Mouse (Mus musculus): ENCODE results near the gene Hoxd3. TPM values are rescaled to one million over a fixed set of nuclear protein-coding genes. Genes with fewer than 3 reads are reported as not detected.

The Hoxd3 gene
- total and polyA plus RNA-seq, 3 experiments = not detected

DNA sequence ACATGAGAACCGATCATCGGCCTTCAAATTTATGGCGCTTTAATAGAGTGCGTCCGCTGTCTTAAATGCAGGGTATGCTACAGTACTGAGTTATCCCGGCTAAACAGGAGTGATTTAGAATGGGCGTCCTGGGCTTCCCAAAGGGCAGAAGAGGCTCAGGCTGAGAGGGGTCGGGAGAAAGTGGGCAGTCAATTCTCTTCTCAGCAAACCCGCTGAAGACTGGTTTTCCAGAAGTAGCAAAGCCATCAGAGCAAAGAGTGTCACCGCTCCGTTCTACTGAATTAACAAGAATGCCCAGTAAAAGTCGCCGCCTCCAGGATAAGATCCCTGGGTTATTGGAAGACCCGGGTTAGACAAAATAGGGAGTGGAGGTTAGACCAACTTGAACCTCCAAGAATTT lies 28.1 kb downstream of the Hoxd3 start:
- Histone ChIP-seq H3K4me1 (ENCODE audit: control insufficient read depth in 1 of 2, insufficient read depth in 2 of 2, low read length in 2 of 2) (no peaks in the 10 kb centered on the region), H3K79me2 (ENCODE audit: control insufficient read depth, insufficient read depth, low read length, poor library complexity) (no peaks in the 10 kb centered on the region), H3K36me3 (ENCODE audit: control insufficient read depth in 1 of 2, insufficient read depth in 2 of 2, low read length in 2 of 2) (no peaks in the 10 kb centered on the region), H3K27me3 (ENCODE audit: control insufficient read depth in 1 of 2, insufficient read depth in 2 of 2, low read length in 2 of 2) (peaks cover 0 to 2% of the 10 kb centered on the region in 2 experiments; a peak in 3 of 4 replicates), H3K4me3 (ENCODE audit: control insufficient read depth in 1 of 2, insufficient read depth in 1 of 2, low read depth in 2 of 2, low read length in 2 of 2) (no peak overlapping the region), H3K9ac (ENCODE audit: control insufficient read depth, low read depth, low read length, poor library complexity, severe bottlenecking) (no peak overlapping the region), H3K27ac (ENCODE audit: control insufficient read depth, low read depth, low read length) (no peak overlapping the region), H3K9me3 (replicated peaks; ENCODE audit: insufficient read depth, low read length) (no peaks in the 10 kb centered on the region)
- no peak for DNase-seq (ENCODE audit: low read depth, low spot score)
- TF ChIP-seq ELF1 (IDR thresholded peaks at IDR 0.05; ENCODE audit: low read depth, low read length) (no peak), TCF12 (IDR thresholded peaks at IDR 0.05; ENCODE audit: low read depth, low read length) (no peak), KAT2A (conservative IDR thresholded peaks at IDR 0.05; ENCODE audit: low read depth, low read length) (no peak), MXI1 (IDR thresholded peaks at IDR 0.05; ENCODE audit: low read depth, low read length) (no peak), USF1 (IDR thresholded peaks at IDR 0.05; ENCODE audit: low read depth, low read length) (no peak), ZMIZ1 (IDR thresholded peaks at IDR 0.05; ENCODE audit: low read depth, low read length) (no peak), MYB (IDR thresholded peaks at IDR 0.05; ENCODE audit: low read depth, low read length) (no peak), HCFC1 (IDR thresholded peaks at IDR 0.05; ENCODE audit: low read depth, low read length) (no peak), CHD2 (IDR thresholded peaks at IDR 0.05; ENCODE audit: low read length) (no peak), RAD21 (IDR thresholded peaks at IDR 0.05; ENCODE audit: low read depth, low read length) (no peak), MAZ (IDR thresholded peaks at IDR 0.05; ENCODE audit: low read depth, low read length) (no peak), E2F4 (IDR thresholded peaks at IDR 0.05; ENCODE audit: borderline replicate concordance, low read depth, low read length) (no peak), RCOR1 (IDR thresholded peaks at IDR 0.05; ENCODE audit: low read depth, low read length) (no peak), TBP (IDR thresholded peaks at IDR 0.05; ENCODE audit: low read depth, low read length) (no peak), POLR2AphosphoS5 (IDR thresholded peaks at IDR 0.05; ENCODE audit: borderline replicate concordance, low read depth, low read length) (no peak), MEF2A (IDR thresholded peaks at IDR 0.05; ENCODE audit: extremely low read depth, insufficient replicate concordance, low read depth, low read length, poor library complexity, severe bottlenecking) (no peak), GATA1 (IDR thresholded peaks at IDR 0.05; ENCODE audit: low read depth, low read length) (no peak), UBTF (IDR thresholded peaks at IDR 0.05; ENCODE audit: borderline replicate concordance, insufficient read depth, low read depth, low read length) (no peak), ETS1 (IDR thresholded peaks at IDR 0.05; ENCODE audit: low read depth, low read length) (no peak), ZKSCAN1 (IDR thresholded peaks at IDR 0.05; ENCODE audit: low read depth, low read length) (no peak)
